Mouse (Mus musculus) megakaryocyte, embryonic 14.5 days (primary cell): ENCODE measurements around the gene Chid1.

Experiments
- FLI1 ChIP-seq: IDR thresholded peaks from 2 replicates; pipeline ENCODE4 v1.6.1; 2012; ENCODE audit warnings: low read length, inconsistent platforms, mixed read lengths
- GATA1 ChIP-seq: IDR thresholded peaks from 3 replicates; pipeline ENCODE4 v1.6.1; 2012; ENCODE audit warnings: mixed read lengths, low read length, inconsistent platforms, borderline replicate concordance

DNA sequence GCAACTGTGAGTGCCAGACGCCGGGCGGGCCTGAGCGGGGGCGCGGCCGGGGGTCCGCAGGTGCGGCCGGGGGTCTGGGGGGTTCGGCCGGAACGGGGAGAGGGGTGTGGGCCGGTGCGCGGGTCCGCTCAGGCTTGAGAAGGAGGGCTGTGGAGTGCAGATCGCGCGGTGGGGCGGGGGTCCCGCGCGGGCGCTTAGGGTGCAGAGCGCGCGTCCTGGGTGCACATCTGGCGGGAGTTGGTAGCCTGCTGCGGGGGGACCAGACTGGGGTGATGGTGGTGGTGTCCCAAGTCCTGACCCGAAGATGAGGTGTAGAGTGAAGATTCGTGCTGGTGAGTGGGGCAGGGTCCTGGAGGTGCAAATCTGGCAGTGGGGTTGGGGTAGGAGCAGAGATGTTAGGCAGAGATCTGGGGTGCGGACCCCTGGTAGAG lies 22.8 kb upstream of the Chid1 start:
- TF ChIP-seq GATA1 = no peak
- TF ChIP-seq FLI1 = no peak
